Mouse (Mus musculus): ENCODE data around the gene Actr8. TPM values are rescaled to one million over a fixed set of nuclear protein-coding genes. Genes with fewer than 3 reads are reported as not detected.

Actr8 gene
- 62.4 and 65.1 TPM in 2 replicates for polyA plus RNA-seq (2016; fragmentation: Nextera tagmentation; extraction: Ambion mirVana)

GRCm38 (mm10) chr14:29978254-29979204 is at the start of gene Actr8:
Gene Actr8 (plus strand): TSS chr14:29978337.
- peak within 1 kb of the TSS; percentile 86 for H3K4me3 ChIP-seq
- peak within 1 kb of the TSS; percentile 97 for H3K27ac ChIP-seq
- H3K4me1 ChIP-seq = peaks cover 10% of the 10 kb centered on the region
- peaks cover 73% of the 10 kb centered on the region for H3K36me3 ChIP-seq
- WGBS = 2% methylated on average over 44 of the region's 44 CpGs
- no peaks in the 10 kb centered on the region for H3K27me3 ChIP-seq (ENCODE audit: insufficient read depth, poor library complexity, severe bottlenecking)
- no peaks in the 10 kb centered on the region for H3K9me3 ChIP-seq
- peak; percentile 97 for DNase-seq (ENCODE audit: low spot score)

GRCm38 (mm10) chr14:29928966-29929365 is 49.2 kb upstream of the Actr8 start:
- H3K4me3 ChIP-seq = no peak overlapping the region
- H3K9me3 ChIP-seq = no peaks in the 10 kb centered on the region
- no peaks in the 10 kb centered on the region for H3K4me1 ChIP-seq
- WGBS = 70% methylated on average over 4 of the region's 4 CpGs
- H3K27me3 ChIP-seq (ENCODE audit: insufficient read depth, poor library complexity, severe bottlenecking) = no peaks in the 10 kb centered on the region
- H3K36me3 ChIP-seq = no peaks in the 10 kb centered on the region
- DNase-seq (ENCODE audit: low spot score) = no peak
- no peak overlapping the region for H3K27ac ChIP-seq

DNA sequence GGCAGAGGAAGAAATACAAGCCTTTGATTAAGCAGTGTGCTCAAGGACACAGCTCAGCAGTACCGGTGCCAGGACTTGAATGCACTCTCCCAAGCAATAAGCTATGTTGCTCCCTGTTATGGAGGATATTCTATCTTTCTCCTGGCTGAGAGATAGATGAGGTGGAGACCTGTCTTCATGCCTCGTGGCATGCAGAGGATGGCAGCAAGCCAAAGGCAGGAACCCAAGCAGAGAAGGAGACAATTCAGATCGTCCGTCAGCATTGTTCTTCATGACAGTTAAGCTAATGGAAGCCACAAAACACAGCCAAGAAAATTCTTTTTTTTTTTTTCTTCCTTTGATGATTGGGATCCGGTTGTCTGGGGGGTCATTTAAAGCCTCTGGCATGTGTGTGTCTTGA is 42.6 kb upstream of the Actr8 start:
- no peaks in the 10 kb centered on the region for H3K9me3 ChIP-seq
- no peak overlapping the region for H3K27ac ChIP-seq
- 77% methylated on average over 5 of the region's 5 CpGs for WGBS
- H3K4me3 ChIP-seq = no peak overlapping the region
- DNase-seq (ENCODE audit: low spot score) = no peak
- no peaks in the 10 kb centered on the region for H3K36me3 ChIP-seq
- 0 out of 2 replicates have a peak, but pooled peaks cover 4% of the 10 kb centered on the region for H3K27me3 ChIP-seq (ENCODE audit: insufficient read depth, poor library complexity, severe bottlenecking)
- peaks cover 10% of the 10 kb centered on the region for H3K4me1 ChIP-seq

DNA sequence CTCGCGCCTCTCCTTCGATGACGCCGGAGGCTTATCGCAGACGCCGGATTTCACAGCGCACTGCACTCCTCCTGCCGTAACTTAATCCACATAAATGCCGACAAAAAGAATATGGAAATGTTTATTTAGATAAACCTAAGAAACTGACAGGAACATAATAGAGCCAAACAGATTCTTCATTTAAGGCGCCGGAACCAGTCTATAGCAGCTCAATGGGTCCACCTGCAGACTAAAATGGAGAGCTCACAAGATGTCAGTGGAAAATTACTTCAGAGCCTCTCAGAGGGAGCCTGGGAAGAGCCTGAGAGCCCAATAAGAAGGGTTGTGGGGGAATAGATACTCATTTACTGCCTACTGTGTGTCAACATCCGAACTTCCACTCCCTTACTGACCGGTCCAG is 40.7 kb upstream of the Actr8 start:
- DNase-seq (ENCODE audit: low spot score) = no peak
- Histone ChIP-seq H3K4me3 (no peak overlapping the region), H3K4me1 (peaks cover 10% of the 10 kb centered on the region), H3K27ac (no peak overlapping the region), H3K9me3 (no peaks in the 10 kb centered on the region), H3K27me3 (ENCODE audit: insufficient read depth, poor library complexity, severe bottlenecking) (peaks cover 11% of the 10 kb centered on the region; the same call in 1 of the 2 replicates), H3K36me3 (no peaks in the 10 kb centered on the region)
- 86% methylated on average over 15 of the region's 15 CpGs for WGBS

GRCm38 (mm10) chr14:29939600-29940312 is 38.4 kb upstream of the Actr8 start:
- 34% methylated on average over 20 of the region's 20 CpGs for WGBS
- no peak for DNase-seq (ENCODE audit: low spot score)
- no peak overlapping the region for H3K27ac ChIP-seq
- H3K27me3 ChIP-seq (ENCODE audit: insufficient read depth, poor library complexity, severe bottlenecking) = peaks cover 11% of the 10 kb centered on the region; the same call in 1 of the 2 replicates
- peak overlapping the region; percentile 27; the same call in 1 of the 2 replicates for H3K4me3 ChIP-seq
- H3K36me3 ChIP-seq = no peaks in the 10 kb centered on the region
- peaks cover 10% of the 10 kb centered on the region for H3K4me1 ChIP-seq
- no peaks in the 10 kb centered on the region for H3K9me3 ChIP-seq

- no peak for DNase-seq (ENCODE audit: low spot score)
- H3K36me3 ChIP-seq = no peaks in the 10 kb centered on the region
- H3K27ac ChIP-seq = no peak overlapping the region
- no peaks in the 10 kb centered on the region for H3K9me3 ChIP-seq
- peaks cover 10% of the 10 kb centered on the region for H3K4me1 ChIP-seq
- peaks cover 8% of the 10 kb centered on the region; the same call in 1 of the 2 replicates for H3K27me3 ChIP-seq (ENCODE audit: insufficient read depth, poor library complexity, severe bottlenecking)
- 8% methylated on average over 10 of the region's 10 CpGs for WGBS
- peak overlapping the region; percentile 27; the same call in 1 of the 2 replicates for H3K4me3 ChIP-seq
These were observed 37.8 kb upstream of the Actr8 start for GRCm38 (mm10) chr14:29940313-29940812.

- peaks cover 8% of the 10 kb centered on the region; the same call in 1 of the 2 replicates for H3K27me3 ChIP-seq (ENCODE audit: insufficient read depth, poor library complexity, severe bottlenecking)
- no peaks in the 10 kb centered on the region for H3K9me3 ChIP-seq
- no peak overlapping the region for H3K27ac ChIP-seq
- H3K36me3 ChIP-seq = no peaks in the 10 kb centered on the region
- H3K4me3 ChIP-seq = no peak overlapping the region
- no peak for DNase-seq (ENCODE audit: low spot score)
- peaks cover 10% of the 10 kb centered on the region for H3K4me1 ChIP-seq
- 13% methylated on average over 2 of the region's 2 CpGs for WGBS
These were observed 37.3 kb upstream of the Actr8 start for GRCm38 (mm10) chr14:29940877-29941276.

DNA sequence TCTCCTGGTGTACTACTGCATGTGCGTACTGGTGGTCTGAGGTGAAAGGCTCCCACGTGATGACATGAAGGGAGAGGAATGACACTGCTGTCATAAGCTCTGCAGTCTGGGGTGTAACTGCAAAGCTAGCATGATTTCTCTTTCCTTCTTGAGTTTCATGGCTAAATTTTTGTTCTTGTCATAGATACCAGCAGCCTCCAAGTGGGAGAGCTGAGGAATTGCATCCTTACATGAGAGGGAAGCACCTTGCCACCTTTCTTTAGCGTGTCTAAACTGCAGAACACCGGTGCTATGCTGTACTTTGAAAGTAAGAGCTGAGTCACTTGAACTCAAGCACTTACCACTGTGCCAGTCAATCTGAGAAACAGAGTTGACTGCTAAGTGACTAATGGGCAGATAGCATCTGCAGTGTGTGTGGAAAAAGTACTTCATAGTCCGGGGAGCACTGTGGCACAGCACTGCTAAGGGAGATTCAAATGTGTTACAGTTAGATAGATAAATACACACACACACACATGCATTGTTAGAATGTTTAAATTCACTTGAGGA is 31.3 kb upstream of the Actr8 start:
- peaks cover 2% of the 10 kb centered on the region; the same call in 1 of the 2 replicates for H3K27me3 ChIP-seq (ENCODE audit: insufficient read depth, poor library complexity, severe bottlenecking)
- no peaks in the 10 kb centered on the region for H3K4me1 ChIP-seq
- DNase-seq (ENCODE audit: low spot score) = no peak
- no peaks in the 10 kb centered on the region for H3K36me3 ChIP-seq
- 56% methylated on average over 5 of the region's 5 CpGs for WGBS
- no peaks in the 10 kb centered on the region for H3K9me3 ChIP-seq
- H3K27ac ChIP-seq = no peak overlapping the region
- H3K4me3 ChIP-seq = no peak overlapping the region

DNA sequence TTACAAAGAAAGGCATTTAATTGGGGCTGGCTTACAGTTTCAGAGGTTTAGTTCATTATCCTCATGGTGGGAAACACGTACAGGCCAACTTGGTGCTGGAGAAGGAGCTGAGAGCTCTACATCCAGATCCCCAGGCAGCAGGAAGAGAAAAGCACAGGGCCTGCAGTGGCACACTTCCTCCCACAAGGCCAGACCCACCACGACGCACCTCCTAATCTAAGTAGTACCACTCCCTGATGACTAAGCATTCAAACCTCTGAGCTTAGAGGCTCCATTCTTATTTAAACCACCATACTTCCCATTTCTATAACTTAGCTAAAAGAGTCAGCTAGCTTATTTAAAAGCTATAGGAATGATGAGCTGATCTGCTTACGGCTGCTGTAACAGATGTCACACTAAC is 27.3 kb upstream of the Actr8 start:
- 73% methylated on average over 4 of the region's 4 CpGs for WGBS
- Histone ChIP-seq H3K36me3 (no peaks in the 10 kb centered on the region), H3K9me3 (no peaks in the 10 kb centered on the region), H3K4me1 (no peaks in the 10 kb centered on the region), H3K27ac (no peak overlapping the region), H3K4me3 (no peak overlapping the region), H3K27me3 (ENCODE audit: insufficient read depth, poor library complexity, severe bottlenecking) (no peaks in the 10 kb centered on the region)
- DNase-seq (ENCODE audit: low spot score) = no peak

GRCm38 (mm10) chr14:29957393-29957792 is 20.7 kb upstream of the Actr8 start:
- no peaks in the 10 kb centered on the region for H3K36me3 ChIP-seq
- no peaks in the 10 kb centered on the region for H3K9me3 ChIP-seq
- DNase-seq (ENCODE audit: low spot score) = no peak
- H3K4me3 ChIP-seq = no peak overlapping the region
- no peaks in the 10 kb centered on the region for H3K4me1 ChIP-seq
- no peaks in the 10 kb centered on the region for H3K27me3 ChIP-seq (ENCODE audit: insufficient read depth, poor library complexity, severe bottlenecking)
- H3K27ac ChIP-seq = no peak overlapping the region

- H3K27ac ChIP-seq = peak overlapping the region; percentile 93
- H3K36me3 ChIP-seq = peaks cover 29% of the 10 kb centered on the region
- H3K9me3 ChIP-seq = no peaks in the 10 kb centered on the region
- WGBS = 61% methylated on average over 7 of the region's 7 CpGs
- H3K4me1 ChIP-seq = peaks cover 13% of the 10 kb centered on the region
- H3K27me3 ChIP-seq (ENCODE audit: insufficient read depth, poor library complexity, severe bottlenecking) = no peaks in the 10 kb centered on the region
- peak overlapping the region; percentile 96 for H3K4me3 ChIP-seq
- no peak for DNase-seq (ENCODE audit: low spot score)
These were observed 10.5 kb upstream of the Actr8 start for GRCm38 (mm10) chr14:29967611-29968010.

GRCm38 (mm10) chr14:29968075-29968821 is 9.9 kb upstream of the Actr8 start, which contains the start of gene Selenok:
Gene Selenok (plus strand): TSS chr14:29968308.
- WGBS = under 1% methylated on average over 49 of the region's 49 CpGs

More at GRCm38 (mm10) chr14:29968075-29968821, 9.9 kb upstream of the Actr8 start, which contains the start of gene Selenok:
- Histone ChIP-seq H3K4me3 (peak within 1 kb of the TSS; percentile 96), H3K9me3 (no peaks in the 10 kb centered on the region), H3K27me3 (ENCODE audit: insufficient read depth, poor library complexity, severe bottlenecking) (no peaks in the 10 kb centered on the region), H3K27ac (peak within 1 kb of the TSS; percentile 93), H3K4me1 (peaks cover 13% of the 10 kb centered on the region), H3K36me3 (peaks cover 36% of the 10 kb centered on the region)
- DNase-seq (ENCODE audit: low spot score) = peak; percentile 100
